Mouse (Mus musculus) intestine, embryonic 14.5 days (tissue): ENCODE measurements around the gene Gde1. TPM values are rescaled to one million over a fixed set of nuclear protein-coding genes. Genes with fewer than 3 reads are reported as not detected.

Source experiments
- ATAC-seq: fragments of 200-750 bp; cut with Nextera tagmentation; replicated peaks from 2 replicates; pipeline ENCODE4 v1.8.0; 2017; ENCODE audit warnings: low read depth, moderate number of reproducible peaks, moderate TSS enrichment, moderate library complexity; ENCODE audit not compliant: low FRiP score, low TSS enrichment
- DNase-seq: peaks from one replicate; pipeline ENCODE4 v3.0.0-alpha.2; 2018; ENCODE audit warnings: low spot score
- H3K27ac ChIP-seq: fragments of 300-500 bp; sonication (generic); 2 replicates; pipeline ENCODE4 v1.5.1; 2014; ENCODE audit warnings: low read depth, mild to moderate bottlenecking, control low read depth
- H3K27me3 ChIP-seq: fragments of 300-500 bp; sonication (generic); replicated peaks from 2 replicates; pipeline ENCODE4 v1.6.1; 2014; ENCODE audit warnings: low read length, control low read depth; ENCODE audit not compliant: control insufficient read depth, insufficient read depth
- H3K36me3 ChIP-seq: fragments of 300-500 bp; sonication (generic); 2 replicates; pipeline ENCODE4 v1.6.1; 2014; ENCODE audit warnings: low read length, control low read depth; ENCODE audit not compliant: control insufficient read depth, insufficient read depth
- H3K4me1 ChIP-seq: fragments of 300-500 bp; sonication (generic); replicated peaks from 2 replicates; pipeline ENCODE4 v1.6.1; 2014; ENCODE audit warnings: low read length, control low read depth, mixed read lengths; ENCODE audit not compliant: control insufficient read depth, insufficient read depth
- H3K4me2 ChIP-seq: fragments of 300-500 bp; sonication (generic); 2 replicates; pipeline ENCODE4 v1.6.1; 2014; ENCODE audit warnings: low read length
- H3K4me3 ChIP-seq: fragments of 300-500 bp; sonication (generic); 2 replicates; pipeline ENCODE4 v1.5.1; 2014; ENCODE audit warnings: low read depth, low read length, control low read depth, mixed read lengths
- H3K9ac ChIP-seq: fragments of 300-500 bp; sonication (generic); 2 replicates; pipeline ENCODE4 v1.6.1; 2014; ENCODE audit warnings: mild to moderate bottlenecking, low read length
- H3K9me3 ChIP-seq: fragments of 300-500 bp; sonication (generic); 2 replicates; pipeline ENCODE4 v1.6.1; 2016; ENCODE audit warnings: low read length, control low read depth; ENCODE audit not compliant: control insufficient read depth
- WGBS: fragments of 180-500 bp; shearing (Covaris S2); extraction: QIAGEN DNeasy Blood & Tissue Kit; methylation state at CpG from one replicate; pipeline ENCODE4 v1.1.7; 2014; 5-methylcytosine and 5-hydroxymethylcytosine counted together
- polyA plus RNA-seq: library from polyadenylated mRNA; unstranded; fragments of >200 nt; fragmentation: Nextera tagmentation; extraction: Ambion mirVana; gene quantifications from 2 replicates; pipeline ENCODE4 v1.2.1, GENCODE M21; 2014

Gde1 gene
- 114 and 125 TPM in 2 replicates for polyA plus RNA-seq

GRCm38 (mm10) chr7:118705101-118705961 lies at the start of gene Gde1:
TSS of gene Gde1 (minus strand) at chr7:118705778.
- H3K27ac ChIP-seq = peak within 1 kb of the TSS; percentile 76
- H3K9me3 ChIP-seq = no peaks in the 10 kb centered on the region
- peak within 1 kb of the TSS; percentile 76 for H3K9ac ChIP-seq
- H3K36me3 ChIP-seq = no peaks in the 10 kb centered on the region
- DNase-seq (peak; percentile 92), ATAC-seq (peak; percentile 89)
- WGBS = 1% methylated on average over 66 of the region's 66 CpGs
- peaks cover 13% of the 10 kb centered on the region for H3K4me1 ChIP-seq
- peak within 1 kb of the TSS; percentile 79 for H3K4me2 ChIP-seq
- peak within 1 kb of the TSS; percentile 91 for H3K4me3 ChIP-seq
- no peaks in the 10 kb centered on the region for H3K27me3 ChIP-seq

GRCm38 (mm10) chr7:118751625-118752024 lies 46.0 kb upstream of the Gde1 start:
- 87% methylated on average over 7 of the region's 7 CpGs for WGBS
- H3K9me3 ChIP-seq = no peaks in the 10 kb centered on the region
- H3K36me3 ChIP-seq = peaks cover 85% of the 10 kb centered on the region
- no peaks in the 10 kb centered on the region for H3K4me1 ChIP-seq
- DNase-seq (no peak), ATAC-seq (no peak)
- H3K9ac ChIP-seq = no peak overlapping the region
- no peak overlapping the region for H3K4me3 ChIP-seq
- no peak overlapping the region for H3K27ac ChIP-seq
- H3K4me2 ChIP-seq = no peak overlapping the region
- no peaks in the 10 kb centered on the region for H3K27me3 ChIP-seq

- DNase-seq = no peak
- ATAC-seq = no peak
- H3K4me2 ChIP-seq = no peak overlapping the region
- H3K9me3 ChIP-seq = no peaks in the 10 kb centered on the region
- no peak overlapping the region for H3K9ac ChIP-seq
- H3K4me1 ChIP-seq = no peaks in the 10 kb centered on the region
- H3K27me3 ChIP-seq = no peaks in the 10 kb centered on the region
- H3K4me3 ChIP-seq = no peak overlapping the region
- H3K36me3 ChIP-seq = peaks cover 92% of the 10 kb centered on the region
- 81% methylated on average over 8 of the region's 8 CpGs for WGBS
- no peak overlapping the region for H3K27ac ChIP-seq
Measured at GRCm38 (mm10) chr7:118749706-118750105, 44.1 kb upstream of the Gde1 start.

- Histone ChIP-seq H3K27me3 (no peaks in the 10 kb centered on the region), H3K9me3 (no peaks in the 10 kb centered on the region), H3K4me3 (no peak overlapping the region), H3K4me2 (no peak overlapping the region), H3K4me1 (no peaks in the 10 kb centered on the region), H3K27ac (no peak overlapping the region), H3K9ac (no peak overlapping the region), H3K36me3 (peaks cover 81% of the 10 kb centered on the region)
- WGBS = 90% methylated on average over 12 of the region's 12 CpGs
- ATAC-seq = no peak
- no peak for DNase-seq
Measured at GRCm38 (mm10) chr7:118747891-118748672, 42.5 kb upstream of the Gde1 start.

- ATAC-seq (no peak), DNase-seq (no peak)
- Histone ChIP-seq H3K9me3 (no peaks in the 10 kb centered on the region), H3K4me2 (no peak overlapping the region), H3K9ac (no peak overlapping the region), H3K4me1 (peaks cover 12% of the 10 kb centered on the region; the same call in 1 of the 2 replicates), H3K36me3 (peaks cover 49% of the 10 kb centered on the region), H3K27ac (no peak overlapping the region), H3K4me3 (no peak overlapping the region), H3K27me3 (no peaks in the 10 kb centered on the region)
- 91% methylated on average over 4 of the region's 5 CpGs for WGBS
Measured at GRCm38 (mm10) chr7:118744766-118745165, 39.2 kb upstream of the Gde1 start.

GRCm38 (mm10) chr7:118742278-118742677 lies 36.7 kb upstream of the Gde1 start:
- DNase-seq (no peak), ATAC-seq (no peak)
- Histone ChIP-seq H3K4me2 (no peak overlapping the region), H3K4me1 (peaks cover 12% of the 10 kb centered on the region; the same call in 1 of the 2 replicates), H3K9ac (no peak overlapping the region), H3K36me3 (peaks cover 24% of the 10 kb centered on the region), H3K4me3 (no peak overlapping the region), H3K27ac (no peak overlapping the region), H3K27me3 (no peaks in the 10 kb centered on the region), H3K9me3 (no peaks in the 10 kb centered on the region)
- 87% methylated on average over 4 of the region's 6 CpGs for WGBS

- H3K9me3 ChIP-seq = no peaks in the 10 kb centered on the region
- DNase-seq = peak; percentile 98
- H3K4me2 ChIP-seq = peak overlapping the region; percentile 71
- H3K36me3 ChIP-seq = peaks cover 17% of the 10 kb centered on the region
- ATAC-seq = peak; percentile 95
- 4% methylated on average over 41 of the region's 41 CpGs for WGBS
- H3K4me1 ChIP-seq = peaks cover 12% of the 10 kb centered on the region; the same call in 1 of the 2 replicates
- peak overlapping the region; percentile 82 for H3K4me3 ChIP-seq
- peak overlapping the region; percentile 66 for H3K9ac ChIP-seq
- H3K27me3 ChIP-seq = no peaks in the 10 kb centered on the region
- peak overlapping the region; percentile 38 for H3K27ac ChIP-seq
Measured at GRCm38 (mm10) chr7:118740532-118741338, 35.2 kb upstream of the Gde1 start.

GRCm38 (mm10) chr7:118739975-118740531 lies 34.5 kb upstream of the Gde1 start, which contains the start of gene Vps35l:
TSS of gene Vps35l (plus strand) at chr7:118740226.
- WGBS = 4% methylated on average over 16 of the region's 16 CpGs

More at GRCm38 (mm10) chr7:118739975-118740531, 34.5 kb upstream of the Gde1 start, which contains the start of gene Vps35l:
- peak; percentile 85 for DNase-seq
- Histone ChIP-seq H3K4me2 (peak within 1 kb of the TSS; percentile 71), H3K27ac (peak within 1 kb of the TSS; percentile 38), H3K36me3 (peaks cover 14% of the 10 kb centered on the region), H3K4me3 (peak within 1 kb of the TSS; percentile 82), H3K9me3 (no peaks in the 10 kb centered on the region), H3K9ac (peak within 1 kb of the TSS; percentile 66), H3K27me3 (no peaks in the 10 kb centered on the region), H3K4me1 (peaks cover 12% of the 10 kb centered on the region; the same call in 1 of the 2 replicates)
- ATAC-seq = peak; percentile 82
